Mouse (Mus musculus) testis, postnatal 14 days (tissue): ENCODE measurements around the gene Bend3.
A peak's percentile ranks its signal among the peaks of the same experiment; 100 is the strongest.

Experiments
- DNase-seq: peaks from one replicate; pipeline ENCODE4 v3.0.0; 2021; ENCODE audit warnings: low spot score

Gene Bend3

GRCm38 (mm10) chr10:43527283-43528269 is 48.9 kb downstream of the Bend3 start:
- no peak for DNase-seq

DNA sequence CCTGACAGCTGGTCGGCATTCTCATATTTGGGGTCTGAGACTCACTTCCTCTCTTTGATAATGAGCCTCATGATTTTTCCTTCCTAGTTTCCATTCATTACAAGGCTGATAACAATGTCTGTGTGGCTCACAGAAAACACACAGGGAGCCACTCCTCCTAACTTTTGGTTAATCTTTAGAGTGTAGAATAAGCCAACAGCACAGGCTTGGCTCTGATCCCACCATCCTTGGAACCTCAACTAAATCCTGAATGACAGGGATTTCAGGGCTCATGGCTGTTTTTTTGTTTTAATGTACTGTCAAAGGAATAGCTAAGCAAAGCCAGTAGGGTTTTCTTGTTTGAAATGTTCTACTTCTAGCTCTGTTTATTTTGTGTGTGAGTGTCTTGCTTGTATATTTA is 55.8 kb downstream of the Bend3 start:
- DNase-seq = no peak

DNA sequence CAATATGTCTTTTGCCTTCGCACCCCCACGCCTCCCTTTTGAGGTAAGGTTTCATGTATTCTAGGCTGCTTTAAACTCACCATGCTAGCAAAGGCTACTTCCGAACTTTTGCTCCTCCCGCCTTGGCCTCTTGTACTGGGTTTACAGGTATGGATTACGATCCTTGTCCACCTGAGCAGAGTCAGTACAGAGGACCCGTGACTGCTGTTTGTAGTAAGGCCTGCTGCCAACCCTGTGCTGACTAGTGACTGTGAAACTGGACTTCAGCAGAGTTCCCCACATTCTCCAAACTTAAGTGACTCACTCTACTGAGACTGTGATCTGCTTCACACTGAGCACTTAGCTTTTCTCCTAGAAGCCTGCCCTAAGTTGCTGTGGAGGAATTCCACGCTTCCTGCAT is 59.0 kb downstream of the Bend3 start:
- DNase-seq = no peak

GRCm38 (mm10) chr10:43538831-43539230 is 60.2 kb downstream of the Bend3 start:
- DNase-seq = no peak

GRCm38 (mm10) chr10:43539746-43540310 is 61.2 kb downstream of the Bend3 start:
- DNase-seq = no peak

GRCm38 (mm10) chr10:43540442-43541152 is 62.0 kb downstream of the Bend3 start, which contains the start of gene 1700021F05Rik:
Gene 1700021F05Rik, minus strand, starts transcription at chr10:43540994.
- DNase-seq = peak; percentile 95

- no peak for DNase-seq
Observed at GRCm38 (mm10) chr10:43541153-43541544, 62.5 kb downstream of the Bend3 start.

GRCm38 (mm10) chr10:43549411-43549810 is 70.8 kb downstream of the Bend3 start:
- no peak for DNase-seq

- DNase-seq = no peak
Observed at GRCm38 (mm10) chr10:43550923-43551322, 72.3 kb downstream of the Bend3 start.

- no peak for DNase-seq
Observed at GRCm38 (mm10) chr10:43551388-43551787, 72.8 kb downstream of the Bend3 start.

- no peak for DNase-seq
Observed at GRCm38 (mm10) chr10:43557630-43558165, 79.1 kb downstream of the Bend3 start.

GRCm38 (mm10) chr10:43559313-43559712 is 80.7 kb downstream of the Bend3 start:
- no peak for DNase-seq

DNA sequence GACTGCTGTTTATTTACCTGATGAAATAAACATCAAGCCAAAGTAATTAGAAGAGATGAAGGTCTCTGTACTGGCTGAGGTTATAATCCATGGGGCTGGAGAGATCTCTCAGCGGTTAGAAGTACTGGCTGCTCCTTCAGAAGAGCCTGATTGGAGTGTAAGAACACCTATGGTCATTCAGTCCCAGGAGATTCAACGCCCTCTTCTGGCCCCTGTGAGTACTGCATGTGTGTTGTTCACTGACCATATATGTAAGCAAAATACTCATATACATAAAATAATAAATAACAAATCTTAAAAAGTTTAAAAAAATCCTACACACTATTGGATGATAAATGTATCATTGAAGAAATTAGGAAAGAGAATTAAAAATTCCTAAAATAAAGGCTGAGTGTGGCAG is 82.1 kb downstream of the Bend3 start:
- DNase-seq = no peak

DNA sequence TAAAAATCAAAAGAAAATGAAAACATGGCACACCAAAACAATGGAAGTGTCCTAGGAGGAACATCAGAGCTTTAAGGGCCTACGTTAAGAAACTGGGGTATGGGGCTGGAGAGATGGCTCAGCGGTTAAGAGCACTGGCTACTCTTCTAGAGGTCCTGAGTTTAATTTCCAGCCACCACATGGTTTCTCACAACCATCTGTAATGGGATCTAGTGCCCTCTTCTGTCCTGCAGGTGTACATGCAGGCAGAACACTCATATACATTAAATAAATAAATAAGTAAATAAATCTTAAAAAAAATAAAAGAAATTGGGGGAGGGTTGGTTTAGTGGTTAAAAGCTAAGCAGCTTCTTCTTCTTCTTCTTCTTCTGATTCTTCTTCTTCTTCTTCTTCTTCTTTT is 82.7 kb downstream of the Bend3 start:
- no peak for DNase-seq
